Mouse (Mus musculus): ENCODE data around the gene Tshr. TPM values are rescaled to one million over a fixed set of nuclear protein-coding genes. Genes with fewer than 3 reads are reported as not detected.
A peak's percentile ranks its signal among the peaks of the same experiment; 100 is the strongest.

The Tshr gene
- total RNA-seq, 2 experiments from 2014 or later: 1.3 to 1.9 TPM

DNA sequence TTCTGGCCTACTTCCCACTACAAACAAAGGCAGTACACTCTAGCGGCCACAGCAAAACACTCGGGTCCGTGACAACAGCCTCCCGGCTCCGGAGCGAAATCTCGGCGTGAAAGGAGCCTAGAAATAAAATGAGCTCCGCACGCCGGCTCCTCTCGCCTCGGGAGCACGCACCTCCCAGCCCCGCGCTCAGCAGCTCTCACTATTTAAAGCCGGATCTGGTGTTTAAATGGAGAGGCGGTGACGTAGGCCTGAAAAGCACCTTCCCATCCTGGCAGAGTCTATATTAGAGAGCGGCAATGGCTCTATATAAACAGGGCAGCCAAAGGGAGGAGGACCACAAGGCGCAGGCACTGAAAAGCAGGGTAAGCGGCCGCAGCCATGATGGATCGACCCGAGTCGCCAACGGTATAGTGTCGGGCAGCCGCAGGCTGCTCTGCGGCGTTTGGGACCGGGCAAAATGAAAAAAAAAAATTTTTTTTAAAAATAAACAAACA, 203.9 kb downstream of the Tshr start:
- peak; percentile 88 for DNase-seq

DNA sequence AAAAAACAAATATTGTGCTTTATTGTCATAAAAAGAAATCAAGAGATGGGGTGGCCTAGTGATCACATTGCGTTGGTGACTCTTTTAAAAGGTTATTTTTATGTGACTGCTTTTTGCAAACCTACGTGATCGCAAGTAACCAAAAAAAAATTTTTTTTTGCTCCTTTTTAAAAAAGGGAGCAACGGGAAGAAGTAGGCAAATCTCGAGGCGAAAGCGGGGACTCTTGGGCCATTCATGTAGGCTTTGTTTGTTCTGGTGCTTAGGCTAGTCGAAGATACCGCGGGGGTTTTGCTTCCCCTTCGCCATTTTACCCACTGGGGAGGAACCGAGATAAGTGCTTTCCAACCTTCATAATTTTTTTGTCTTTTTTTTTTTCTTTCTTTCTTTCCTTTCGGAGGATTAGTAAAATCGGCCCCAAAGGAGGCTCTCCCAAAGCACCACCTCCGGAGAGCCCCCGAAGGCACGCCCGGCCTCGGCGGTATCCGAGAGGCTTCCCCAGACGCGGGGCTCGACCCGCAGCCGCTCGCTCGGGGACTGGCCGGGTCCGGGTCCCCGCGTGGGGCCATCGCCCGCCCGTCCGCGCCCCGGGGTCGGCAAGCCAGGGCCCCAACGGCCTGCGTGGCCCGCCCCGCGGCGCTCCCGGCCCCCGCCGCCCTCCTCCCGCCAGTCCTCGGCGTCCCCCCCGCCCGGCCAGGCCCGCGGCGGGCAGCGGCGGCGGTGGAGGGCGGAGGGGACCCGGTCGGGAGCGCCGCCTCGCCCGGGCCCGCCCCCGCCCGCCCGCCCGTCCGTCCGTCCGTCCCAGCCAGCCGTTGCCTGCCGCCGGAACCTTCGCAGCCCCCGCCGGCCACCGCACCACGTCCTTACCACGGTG, 204.5 kb downstream of the Tshr start:
- peak; percentile 74 for DNase-seq

DNA sequence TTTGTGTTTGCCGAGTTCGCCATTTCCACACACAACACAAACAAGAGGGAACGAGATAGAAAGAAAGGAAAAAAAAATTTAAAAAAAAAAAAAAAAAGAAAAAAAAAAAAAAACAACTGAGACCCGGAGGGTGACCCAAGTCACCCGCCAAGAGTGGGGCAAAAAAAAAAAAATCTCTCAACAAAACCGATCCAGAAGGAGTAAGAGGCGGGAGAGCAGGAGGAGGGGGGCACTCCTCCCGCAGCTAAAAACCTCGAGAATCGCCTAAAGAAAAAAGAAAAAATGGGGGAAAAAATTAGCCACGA, 205.1 kb downstream of the Tshr start:
- DNase-seq: no peak

DNA sequence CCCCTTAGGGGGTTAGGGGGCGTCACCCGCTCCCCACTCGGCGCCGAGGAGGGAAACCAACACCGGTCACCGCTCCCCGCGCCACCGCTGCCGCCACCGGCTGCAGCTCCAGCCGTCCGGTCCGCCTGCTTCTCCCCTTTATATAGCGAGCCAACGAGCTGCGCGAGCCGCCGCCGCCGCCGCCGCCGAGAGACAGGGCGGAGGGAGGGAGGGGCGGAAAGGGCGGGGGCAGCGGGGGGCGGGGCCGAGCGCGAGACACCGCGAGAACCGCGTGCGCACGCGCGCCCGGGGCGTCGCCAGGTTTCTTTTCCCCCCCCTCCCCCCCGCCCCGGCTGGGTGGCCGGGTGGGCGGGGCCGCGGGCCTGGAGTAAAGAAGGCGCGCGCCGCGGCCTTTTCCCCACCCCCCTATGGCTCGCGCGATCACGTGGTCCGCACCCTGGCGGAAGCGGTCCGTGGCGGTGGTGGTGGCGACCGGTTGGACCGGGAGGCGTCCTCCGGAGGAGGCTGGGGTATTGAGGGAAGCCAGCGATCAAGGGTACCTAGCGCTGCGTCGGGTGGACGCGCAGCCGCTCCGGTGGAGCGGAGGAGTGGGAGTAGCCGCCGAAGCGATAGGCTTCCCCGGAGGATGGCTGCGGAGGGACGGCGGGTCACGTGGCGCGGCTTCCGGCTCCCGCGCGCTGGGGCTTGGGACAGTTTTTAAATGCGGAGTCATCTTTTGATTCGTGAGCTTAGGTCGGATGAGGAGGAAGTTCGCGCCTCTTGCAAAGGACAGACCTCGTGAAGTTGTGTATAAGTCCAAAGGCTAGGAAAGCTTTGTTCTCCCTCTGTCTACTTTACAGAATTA, 205.7 kb downstream of the Tshr start, which contains the start of gene Gtf2a1:
Gtf2a1 (minus strand) TSS at position 641 of the 844 bp plus-strand sequence.
- DNase-seq: peak; percentile 96

DNA sequence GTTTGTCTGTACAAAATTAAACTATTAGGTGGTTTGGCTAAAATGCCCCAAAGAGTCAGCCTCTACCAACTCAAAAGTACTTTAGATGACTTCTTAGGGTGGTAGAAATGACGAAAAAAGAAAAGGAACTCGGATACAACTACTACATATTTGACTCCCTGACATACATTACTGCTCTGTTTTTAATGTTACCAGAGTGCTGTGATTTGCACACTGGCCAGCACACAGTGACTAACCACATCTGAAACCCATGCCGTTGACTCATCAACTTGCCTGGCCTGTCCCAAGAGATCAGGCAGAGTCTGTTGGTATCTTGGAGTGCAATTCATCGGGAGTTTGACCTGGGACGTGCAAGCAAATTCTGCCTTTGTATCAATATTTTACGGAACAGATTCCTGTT, 206.4 kb downstream of the Tshr start:
- DNase-seq: no peak

DNA sequence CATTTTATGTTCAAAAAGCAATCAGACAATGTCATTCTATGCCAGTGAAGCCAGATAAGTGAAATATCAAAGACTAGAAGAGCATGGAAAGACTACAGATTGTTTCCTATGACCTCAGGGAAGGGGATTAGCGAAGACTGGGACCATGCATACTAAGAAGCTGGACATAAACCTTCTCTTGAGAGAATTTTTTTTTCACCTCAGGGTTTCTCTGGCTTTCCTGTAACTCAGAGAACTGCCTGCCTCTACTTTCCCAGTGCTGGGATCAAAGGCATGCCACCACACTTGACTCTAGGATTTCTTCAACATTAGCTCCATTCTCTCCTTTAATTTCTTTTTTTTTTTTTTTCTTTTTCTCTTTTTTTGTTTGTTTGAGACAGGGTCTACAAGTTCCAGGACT, 206.8 kb downstream of the Tshr start:
- DNase-seq: no peak

DNA sequence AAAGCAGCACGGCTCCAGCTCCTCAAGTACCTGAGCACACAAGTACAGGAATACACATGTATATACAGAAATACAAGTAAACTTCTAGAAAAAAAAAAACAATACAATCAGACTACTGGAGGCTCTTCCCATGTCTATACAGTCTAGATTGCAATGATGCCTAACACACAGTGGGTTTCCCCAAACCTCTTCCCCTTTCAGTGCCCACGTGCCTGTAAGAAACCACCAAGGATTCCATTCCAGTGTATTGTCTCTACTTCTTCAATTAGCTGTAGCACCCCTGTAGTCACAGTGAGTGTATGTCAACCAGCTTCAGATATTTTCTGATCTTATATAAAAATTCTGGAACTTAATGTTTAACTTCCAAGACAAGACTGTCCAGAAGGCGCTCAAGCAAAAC, 207.8 kb downstream of the Tshr start:
- DNase-seq: no peak

Other genes starting within 250 kb of the Tshr start
- gene Cep128, start 154 bp upstream of the Tshr start, total RNA-seq (2021): 1 to 10 TPM; 5.1 to 6.0 TPM
- gene Gtf2a1, start 205.9 kb downstream of the Tshr start, total RNA-seq (2021): 10 to 100 TPM; 23.5 to 26.4 TPM

Measured in gastrocnemius, postnatal 10 days (tissue).